Mouse (Mus musculus) thymus, postnatal 25 days (tissue): ENCODE data around the gene Pacs1.
A peak's percentile ranks its signal among the peaks of the same experiment; 100 is the strongest.
"Not testable (repeated sequence)": the region's sequence is repeated elsewhere in the genome, so short reads cannot be mapped to it uniquely, and the experiment has no call there.

Experiments
- DNase-seq: peaks from one replicate; pipeline ENCODE4 v3.0.0; 2022

Gene Pacs1

DNA sequence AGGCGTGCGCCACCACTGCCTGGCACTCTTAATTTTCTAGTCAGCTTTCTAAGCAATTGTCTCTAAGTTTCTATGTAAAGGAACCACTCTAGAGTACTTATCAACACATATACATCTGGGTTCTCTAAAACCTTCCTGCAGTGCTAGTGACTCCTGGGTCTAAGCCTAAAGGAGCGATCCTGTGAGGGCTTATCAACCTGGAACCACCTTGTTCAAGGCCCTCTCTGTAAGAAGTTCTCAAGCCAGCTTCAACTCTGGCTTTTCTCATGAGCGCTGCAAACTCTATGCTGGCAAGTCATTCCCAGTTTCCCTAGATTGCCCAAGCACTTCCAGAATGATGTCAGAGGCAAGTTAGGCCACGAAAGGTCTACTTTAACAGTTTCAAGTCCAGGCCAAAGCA, 5.9 kb downstream of the Pacs1 start:
- DNase-seq, result no peak

DNA sequence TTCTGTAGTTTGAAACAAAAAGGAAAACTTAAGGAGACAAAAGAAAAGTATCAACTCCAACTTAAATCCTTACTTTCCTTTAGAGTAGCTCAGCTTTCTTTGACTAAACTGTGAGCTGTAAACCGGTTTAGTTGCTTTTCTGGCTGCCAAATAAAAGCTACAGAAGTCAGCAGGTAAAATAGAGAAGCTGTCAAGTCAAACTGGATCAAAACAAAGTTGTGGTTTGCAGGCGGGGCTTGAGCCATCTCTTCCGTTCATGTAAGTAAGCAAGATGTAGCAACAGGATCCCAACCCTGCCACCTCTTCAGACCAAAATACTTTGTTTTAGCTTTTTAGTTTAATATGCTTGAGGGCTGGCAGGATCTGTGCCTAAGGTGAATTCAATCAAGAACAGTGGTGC, 15.8 kb downstream of the Pacs1 start:
- peak; percentile 74 for DNase-seq

DNA sequence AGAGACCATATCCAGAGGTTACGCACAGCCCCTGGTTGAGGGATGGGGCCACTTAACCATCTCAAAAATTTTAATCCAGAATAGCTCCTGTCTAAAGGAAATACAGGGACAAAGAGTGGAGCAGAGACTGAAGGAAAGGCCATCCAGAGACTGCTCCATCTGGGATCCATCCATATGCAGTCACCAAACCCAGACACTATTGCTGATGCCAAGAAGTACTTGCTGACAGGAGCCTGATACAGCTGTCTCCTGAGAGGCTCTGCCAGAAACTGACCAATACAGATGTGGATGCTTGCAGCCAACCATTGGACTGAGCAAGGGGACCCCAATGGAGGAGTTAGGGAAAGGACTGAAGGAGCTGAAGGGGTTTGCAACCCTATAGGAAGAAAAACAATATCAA, 35.9 kb downstream of the Pacs1 start:
- not testable (repeated sequence) for DNase-seq

DNA sequence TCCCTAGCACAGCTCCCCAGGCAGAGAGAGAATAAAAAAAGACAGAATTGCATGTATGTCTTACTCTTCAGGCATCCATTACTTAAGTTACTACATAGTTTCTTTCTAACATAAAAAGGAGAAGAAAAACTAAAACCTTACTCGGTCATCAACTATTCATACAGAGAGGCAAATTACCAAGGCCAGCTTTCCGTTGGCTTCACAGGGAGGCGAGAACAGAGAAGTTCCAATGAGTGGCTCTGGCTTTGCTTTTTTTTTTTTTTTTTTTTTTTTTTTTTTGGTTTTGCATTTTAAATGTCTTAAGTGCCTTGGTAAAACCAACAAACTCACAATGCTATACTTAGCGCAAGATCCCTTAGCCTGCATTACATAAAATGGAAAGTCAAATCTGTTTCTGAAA, 40.2 kb downstream of the Pacs1 start:
- DNase-seq, result no peak

DNA sequence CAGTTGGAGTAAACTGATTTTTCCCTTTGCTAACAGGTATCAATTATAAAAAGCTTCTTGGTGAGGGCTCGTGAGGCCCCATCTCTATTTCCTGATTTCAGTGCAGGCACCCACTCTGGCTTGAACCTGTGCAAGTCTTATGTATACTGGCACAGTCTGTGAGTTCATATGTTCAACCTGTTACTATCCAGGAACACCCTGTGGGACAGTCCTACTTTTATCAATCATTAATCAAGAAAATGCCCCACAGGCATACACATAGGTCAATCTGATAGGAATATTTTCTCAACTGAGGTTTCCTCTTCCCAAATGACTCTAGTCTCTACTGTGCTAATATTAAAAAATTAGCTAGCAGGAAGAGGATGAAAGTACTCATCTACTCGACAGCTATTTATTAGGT, 42.8 kb downstream of the Pacs1 start:
- no peak for DNase-seq

DNA sequence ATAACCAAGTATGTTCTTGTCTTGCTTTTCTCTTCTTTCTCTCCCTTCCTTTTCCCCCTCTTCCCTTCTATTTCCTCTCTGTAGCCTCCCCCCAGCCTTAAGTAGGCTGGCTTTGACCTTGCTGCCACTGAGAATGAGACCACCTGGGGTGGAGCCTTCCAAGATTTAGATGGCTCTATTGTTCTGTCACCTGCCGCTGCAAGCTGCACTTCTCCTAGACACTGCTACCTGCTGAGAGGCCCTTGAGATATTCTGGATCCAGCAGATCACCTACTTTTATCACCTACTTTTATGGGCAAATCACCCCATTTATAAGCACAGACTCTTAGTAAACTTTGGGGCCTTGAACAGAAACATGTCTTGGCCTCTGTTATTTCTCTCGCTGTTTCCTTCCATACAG, 48.3 kb downstream of the Pacs1 start:
- DNase-seq, result no peak

DNA sequence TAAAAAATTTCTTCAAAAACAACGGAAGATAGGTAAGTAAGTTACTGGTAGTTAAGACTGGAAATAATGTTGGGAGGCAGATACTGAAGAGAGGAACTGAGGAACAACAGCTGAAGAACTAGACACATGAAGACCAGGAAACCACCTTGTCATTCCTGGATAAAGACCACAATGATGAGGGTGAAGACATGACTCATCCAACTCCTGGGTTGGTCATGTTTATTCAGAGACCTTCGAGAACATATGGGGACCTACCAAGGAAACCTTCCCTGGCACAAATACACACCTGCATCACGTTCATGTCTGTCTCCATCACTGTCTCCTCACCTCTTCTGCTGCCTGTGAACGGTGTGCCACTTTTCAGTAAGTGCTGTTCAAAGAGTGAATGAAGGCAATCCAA, 48.8 kb downstream of the Pacs1 start:
- no peak for DNase-seq

DNA sequence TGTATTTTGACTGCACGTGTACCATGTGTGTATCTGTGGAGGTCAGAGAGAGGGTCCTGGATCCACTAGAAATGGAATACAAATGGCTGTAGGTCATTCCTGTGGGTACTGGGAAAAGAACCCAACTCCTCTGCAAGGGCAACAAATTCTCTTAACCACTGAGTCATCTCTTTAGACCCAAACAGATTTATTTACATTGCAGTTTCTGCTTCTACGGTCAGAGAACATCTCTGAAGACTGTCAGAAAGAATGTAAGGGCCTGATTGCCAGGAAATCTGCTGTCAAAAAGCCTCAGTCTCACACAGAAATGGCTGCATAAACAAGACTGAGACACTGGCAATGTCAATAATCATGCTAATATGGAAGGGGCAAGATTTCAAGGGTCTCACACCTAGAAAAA, 51.0 kb downstream of the Pacs1 start:
- DNase-seq, result no peak

DNA sequence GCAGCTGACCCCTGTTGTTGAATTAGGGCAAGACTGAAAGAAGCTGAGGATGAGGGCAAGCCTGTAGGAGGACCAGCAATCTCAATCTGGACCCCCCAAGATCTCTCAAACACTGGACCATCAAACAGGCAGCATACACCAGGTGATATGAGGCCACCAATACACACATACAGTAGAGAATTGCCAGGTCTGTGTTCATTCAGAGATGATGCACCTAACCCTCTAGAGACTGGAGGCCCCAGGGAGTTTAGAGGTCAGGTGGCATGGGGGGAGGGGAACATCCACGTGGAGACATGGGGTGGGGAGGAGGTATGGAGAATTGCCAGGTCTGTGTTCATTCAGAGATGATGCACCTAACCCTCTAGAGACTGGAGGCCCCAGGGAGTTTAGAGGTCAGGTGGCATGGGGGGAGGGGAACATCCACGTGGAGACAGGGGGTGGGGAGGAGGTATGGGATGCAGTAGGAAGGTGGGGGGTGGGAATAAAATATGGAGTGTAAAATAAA, 51.6 kb downstream of the Pacs1 start:
- DNase-seq, result not testable (repeated sequence)

DNA sequence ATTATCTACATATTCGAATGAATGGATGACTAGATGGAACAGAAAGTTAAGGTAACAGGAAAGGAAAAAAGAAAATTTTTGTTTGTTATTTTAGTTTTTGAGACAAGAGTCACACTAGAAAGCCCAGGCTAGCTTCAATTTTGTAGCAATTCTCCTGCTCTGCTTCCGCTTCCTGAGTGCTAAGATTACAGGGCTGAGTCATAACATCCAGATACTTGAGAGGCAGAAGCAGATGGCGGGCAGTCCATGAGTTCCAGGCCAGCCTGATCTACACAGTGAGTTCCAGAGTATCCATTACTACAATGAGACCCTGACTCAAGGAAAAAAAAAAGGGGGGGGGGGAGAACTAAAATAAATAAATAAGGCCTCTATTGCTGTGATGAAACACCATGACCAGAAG, 52.5 kb downstream of the Pacs1 start:
- DNase-seq, result no peak

DNA sequence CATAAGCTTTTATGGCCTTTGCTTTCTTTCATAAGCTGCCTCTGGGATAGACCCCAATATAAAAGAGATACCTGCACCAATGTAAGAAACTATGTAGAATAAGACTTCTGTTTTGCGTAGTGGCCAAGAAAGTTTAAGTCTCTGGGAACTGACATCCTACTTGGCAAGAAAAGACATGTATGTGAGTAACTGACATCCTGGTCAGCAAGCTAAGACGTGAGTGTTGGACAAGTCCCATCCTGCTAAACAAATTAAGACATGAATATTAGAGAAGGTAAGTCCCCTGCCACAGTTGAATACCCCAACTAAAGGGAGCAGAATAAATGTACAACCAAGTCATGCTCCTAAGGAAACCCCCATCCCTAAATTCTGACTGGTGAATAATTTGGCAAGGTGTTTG, 71.2 kb downstream of the Pacs1 start:
- DNase-seq, result no peak

DNA sequence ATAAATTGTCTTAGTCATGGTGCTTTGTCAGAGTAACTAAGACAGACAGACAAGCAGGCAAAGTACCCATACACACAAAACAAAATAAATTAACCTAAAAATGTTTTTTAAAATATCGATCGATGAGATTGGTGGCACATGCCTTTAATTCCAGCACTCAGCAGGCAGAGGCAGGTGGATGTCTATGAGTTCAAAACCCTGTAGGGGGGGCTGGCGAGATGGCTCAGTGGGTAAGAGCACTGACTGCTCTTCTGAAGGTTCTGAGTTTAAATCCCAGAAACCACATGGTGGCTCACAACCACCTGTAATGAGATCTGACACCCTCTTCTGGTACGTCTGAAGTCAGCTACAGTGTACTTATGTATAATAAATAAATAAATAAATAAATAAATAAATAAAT, 72.3 kb downstream of the Pacs1 start:
- DNase-seq, result peak; percentile 42

DNA sequence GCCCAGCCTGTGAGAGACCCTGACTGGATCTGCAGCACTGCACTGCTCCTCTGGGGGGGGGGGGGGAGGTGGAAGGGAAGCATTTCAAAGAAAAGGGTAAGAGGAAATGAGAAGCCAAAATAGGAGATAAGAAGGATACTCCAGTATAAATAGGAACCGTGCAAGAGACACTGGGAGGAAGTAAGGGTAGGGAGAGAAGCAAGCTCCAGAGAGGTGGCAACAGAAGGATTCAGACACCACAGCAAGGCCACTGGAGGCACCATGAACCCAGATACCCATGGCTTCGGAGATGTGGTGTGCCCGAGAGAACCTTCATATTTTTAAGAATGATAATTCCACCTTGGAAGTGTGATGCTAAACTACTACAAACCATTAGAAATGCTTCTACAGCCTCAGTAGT, 74.4 kb downstream of the Pacs1 start:
- no peak for DNase-seq

DNA sequence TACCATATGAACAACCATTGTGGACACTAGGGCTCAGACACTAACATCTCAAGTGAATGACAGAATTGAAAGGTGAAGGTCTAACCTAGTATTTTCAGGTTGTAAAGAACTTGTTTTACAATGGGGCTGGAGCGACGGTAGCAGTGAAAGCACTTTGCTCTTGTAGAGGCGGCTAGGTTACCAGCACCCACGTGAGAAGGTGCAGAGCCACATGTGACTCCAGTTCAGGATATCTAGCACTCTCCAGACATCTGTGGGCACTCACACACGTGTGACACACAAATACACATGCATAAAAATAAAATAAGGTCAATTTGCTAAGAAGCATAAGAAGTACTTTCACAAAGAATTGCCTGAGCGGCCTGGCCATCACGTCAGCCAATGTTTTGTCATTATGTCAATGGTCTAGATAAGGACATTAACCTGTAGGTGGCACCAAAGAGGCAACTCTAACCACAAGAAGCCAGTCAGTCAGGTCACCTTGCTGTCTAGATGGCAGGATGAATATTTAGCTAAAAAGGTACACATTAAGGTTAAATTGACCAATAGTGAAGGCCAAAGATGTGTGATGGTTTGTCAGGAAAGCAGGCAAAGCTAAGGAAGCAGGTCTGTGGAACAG, 77.4 kb downstream of the Pacs1 start:
- DNase-seq, result peak; percentile 38

DNA sequence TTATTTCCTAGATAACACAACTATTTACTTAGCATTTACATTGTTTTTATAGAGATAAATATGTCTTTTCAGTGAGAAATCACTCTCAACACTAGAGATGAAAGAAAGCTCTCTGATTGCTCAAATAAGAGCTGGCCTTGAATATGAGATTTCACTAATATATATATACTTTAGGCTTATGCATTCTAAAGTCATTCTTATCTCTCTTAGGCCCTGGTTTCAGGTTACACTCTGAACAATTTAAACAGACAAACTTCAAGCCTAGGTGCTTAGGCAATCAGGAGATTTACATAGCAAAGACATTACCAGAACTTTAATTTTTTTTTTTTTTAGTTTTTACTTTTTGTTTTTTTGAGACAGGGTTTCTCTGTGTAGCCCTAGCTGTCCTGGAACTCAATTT, 80.5 kb downstream of the Pacs1 start:
- DNase-seq, result no peak

DNA sequence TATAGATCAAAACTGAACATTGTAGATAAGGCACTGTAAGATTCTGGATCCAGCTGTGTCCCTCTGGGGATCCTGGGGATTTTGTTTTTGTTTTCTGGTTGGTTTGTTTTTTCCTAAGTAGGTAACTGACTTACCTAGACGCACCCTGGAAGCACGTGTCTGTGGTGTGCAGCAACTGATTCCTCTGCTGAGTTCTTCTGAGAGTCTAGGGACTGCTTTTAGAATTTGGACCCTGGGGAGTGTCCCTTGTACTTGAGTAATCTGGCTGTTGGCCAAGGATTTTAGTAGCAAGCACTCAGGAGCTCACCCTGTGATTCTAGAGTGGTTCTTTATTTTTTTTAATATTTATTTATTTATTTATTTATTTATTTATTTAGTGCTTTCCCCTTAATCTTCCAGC, 85.5 kb downstream of the Pacs1 start:
- no peak for DNase-seq

DNA sequence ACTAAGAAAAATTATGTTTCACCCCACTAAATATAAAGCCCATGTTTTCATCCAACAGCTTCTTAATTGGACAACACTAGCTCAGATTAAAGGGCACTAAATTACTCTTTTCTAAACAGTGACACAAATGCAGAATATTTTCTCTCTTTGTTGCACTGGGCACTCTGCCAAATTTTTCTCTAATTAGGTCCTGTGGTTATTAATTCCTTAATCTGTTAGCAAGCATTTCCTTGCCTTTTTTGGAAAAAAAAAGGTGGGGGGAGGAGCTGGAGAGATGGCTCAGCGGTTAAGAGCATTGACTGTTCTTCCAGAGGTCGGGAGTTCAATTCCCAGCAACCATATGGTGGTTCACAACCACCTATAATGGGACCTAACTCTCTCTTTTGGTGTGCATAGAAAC, 91.0 kb downstream of the Pacs1 start:
- no peak for DNase-seq

DNA sequence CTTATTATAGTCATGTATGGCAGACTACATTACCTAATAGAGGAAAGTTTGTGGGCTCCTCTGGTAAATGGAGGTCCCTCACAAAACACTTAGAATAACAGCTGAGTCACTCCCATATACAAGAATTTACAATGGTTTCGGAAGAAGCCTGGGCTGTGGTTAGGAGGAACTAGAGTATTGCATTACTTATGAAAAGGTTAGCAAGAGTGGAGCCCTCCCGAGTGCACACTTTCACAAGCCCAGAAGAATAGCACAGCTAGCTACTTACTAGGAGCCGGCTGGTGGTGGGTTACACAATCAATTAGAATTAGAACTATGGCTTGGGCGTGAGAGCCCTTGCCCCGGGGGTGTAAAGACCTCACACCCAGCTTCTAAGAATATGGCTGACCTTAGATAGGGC, 94.3 kb downstream of the Pacs1 start:
- no peak for DNase-seq

DNA sequence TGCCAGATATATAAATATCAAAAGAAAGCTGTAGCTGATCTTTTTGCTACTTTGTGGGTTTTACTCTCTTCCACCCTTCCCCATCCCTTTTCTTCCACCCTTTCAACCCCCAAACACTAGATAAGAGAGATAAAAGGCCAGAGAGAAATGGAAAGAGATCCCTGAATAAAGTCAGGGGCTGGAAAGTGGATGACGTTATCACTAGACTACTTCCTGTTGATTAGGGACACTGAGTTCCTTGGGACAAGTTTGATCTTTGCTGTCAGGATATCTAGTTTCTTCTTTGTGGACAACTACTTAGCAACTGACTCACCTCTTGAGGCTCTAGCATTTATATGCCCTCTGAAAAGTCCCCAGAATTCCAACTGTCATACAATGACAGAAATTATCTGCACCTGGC, 102.5 kb downstream of the Pacs1 start:
- no peak for DNase-seq

DNA sequence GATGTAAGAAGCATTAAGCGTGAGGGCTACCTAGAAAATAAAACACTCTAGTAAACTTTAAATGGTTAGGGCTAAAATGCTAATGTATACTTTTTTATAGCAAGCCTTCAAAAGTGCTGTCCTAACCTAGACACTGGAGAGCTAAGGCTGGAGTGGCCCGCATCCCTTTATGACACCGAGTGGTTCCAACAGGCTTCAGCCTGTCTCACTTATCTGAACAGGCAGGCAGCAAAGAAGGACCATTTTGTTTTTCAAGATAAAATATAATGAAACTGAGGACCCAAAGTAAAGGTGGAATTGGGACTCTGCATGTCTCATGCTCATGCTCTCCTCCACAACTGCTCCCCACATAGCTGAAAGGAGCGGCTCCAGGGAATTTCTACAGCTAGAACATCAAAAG, 105.4 kb downstream of the Pacs1 start:
- no peak for DNase-seq

DNA sequence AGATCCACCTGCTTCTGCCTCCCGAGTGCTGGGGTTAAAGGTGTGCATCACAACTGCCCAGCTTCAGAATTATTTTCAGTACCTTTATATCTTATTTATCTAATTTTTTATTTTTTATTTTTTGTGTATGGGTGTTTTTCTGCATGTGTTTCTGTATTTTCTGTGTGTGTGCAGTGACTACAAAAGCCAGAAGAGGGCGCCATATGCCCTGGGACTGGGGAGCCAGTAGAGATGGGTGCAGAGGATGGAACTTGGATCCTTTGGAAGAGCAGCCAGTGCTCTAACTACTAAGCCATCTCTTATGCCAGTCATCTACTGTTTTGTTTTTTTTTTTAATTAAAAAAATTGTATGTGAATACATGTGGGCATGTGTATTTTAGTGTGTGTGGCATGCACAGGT, 108.5 kb downstream of the Pacs1 start:
- peak; percentile 28 for DNase-seq

DNA sequence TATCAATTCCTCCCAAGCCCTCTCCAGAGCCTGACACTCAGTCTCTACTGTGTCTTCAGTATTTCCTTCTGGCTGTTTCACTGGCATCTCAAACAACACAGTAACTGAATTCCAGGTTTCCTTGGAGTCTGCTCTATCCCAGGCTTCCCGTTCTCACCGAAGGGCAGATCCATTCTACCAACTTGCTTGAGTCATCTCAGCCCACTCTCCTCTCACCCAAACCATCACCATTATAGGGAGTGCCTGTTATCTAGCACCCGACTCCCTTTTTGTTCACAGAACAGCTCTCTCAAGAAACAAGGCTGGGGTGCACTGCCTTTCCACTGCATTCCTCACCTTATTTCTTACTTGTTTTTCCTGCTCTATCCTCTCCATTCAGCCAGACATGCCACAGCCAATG, 111.0 kb downstream of the Pacs1 start:
- DNase-seq, result no peak

DNA sequence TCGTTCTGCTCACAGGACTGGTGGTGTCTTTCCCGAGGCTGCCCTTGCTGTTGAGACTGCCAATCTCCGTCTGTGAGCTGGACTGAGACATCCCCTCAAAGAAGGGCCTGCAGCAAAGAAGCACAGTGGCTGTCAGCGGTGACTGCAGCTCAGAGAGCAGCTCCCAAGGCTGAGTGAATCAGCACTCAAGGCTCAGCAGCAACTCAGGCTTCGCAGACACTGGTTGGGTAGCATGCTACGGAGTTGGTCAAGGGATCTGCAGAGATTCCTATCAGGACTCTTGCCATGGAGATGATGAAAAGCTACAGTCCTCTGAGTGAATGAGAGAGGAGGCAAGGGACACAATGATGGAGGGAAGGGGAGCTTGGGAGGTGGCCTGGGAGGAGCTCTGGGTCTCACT, 120.7 kb downstream of the Pacs1 start:
- no peak for DNase-seq

DNA sequence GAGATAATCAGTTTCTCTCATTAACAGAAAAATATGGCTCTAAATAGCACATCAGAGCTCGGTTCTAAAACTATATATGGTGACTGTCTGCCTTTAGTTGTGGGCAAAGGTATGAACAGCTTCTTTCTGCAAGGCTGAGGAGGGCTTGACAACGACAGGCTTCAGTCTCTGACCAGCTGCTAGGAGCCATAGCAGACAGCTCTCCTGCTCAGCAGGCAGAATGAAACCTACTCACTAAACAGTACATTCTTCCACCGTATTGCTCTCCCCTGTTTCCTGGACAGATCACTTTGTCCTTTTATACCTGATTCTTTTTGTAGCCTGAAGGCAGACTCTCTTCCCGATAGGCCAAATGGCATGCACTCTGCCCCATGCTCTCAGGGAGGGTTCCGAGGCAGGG, 121.2 kb downstream of the Pacs1 start:
- no peak for DNase-seq

DNA sequence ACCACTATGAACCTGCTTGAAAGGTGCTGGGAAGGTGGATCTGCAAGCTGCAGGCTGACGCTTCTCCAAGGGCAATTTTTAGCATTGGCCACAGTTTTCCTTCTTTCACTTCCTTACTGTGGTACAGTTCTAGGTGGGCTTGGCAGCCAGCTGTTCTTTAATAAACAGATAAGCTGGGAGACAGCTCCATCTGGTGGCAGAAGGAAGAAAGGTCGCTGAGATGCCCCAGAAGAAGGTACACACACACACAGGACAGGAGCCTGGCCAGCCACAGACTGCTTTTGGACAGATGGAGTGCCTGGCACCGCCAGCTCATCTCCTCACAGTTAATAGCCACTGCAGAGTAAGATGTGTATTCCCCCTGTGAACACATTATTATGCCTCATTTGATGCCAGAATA, 121.6 kb downstream of the Pacs1 start:
- peak; percentile 55 for DNase-seq

DNA sequence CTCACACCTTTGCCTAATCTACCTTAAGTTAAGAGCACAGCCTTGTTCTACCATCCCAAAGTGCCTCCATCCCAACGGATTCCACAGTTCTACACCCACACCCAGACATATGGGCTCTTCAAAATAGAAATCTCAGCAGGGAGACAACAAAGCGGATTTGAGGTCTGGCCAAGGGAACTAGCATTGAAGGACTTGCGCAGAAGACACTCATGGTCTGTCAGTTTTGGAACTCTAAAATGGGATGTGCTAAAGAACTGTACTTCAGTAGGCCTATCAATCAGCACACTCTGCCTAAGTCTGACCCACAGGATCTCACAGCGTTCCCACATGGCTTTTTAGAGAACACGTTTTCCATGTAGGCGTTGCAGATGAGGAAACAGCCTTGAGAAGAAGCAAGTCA, 122.6 kb downstream of the Pacs1 start:
- DNase-seq, result no peak
